Mouse (Mus musculus) ES-E14 (cell line): Measurements from ENCODE around the gene Ppp3ca.

Experiments used
- HCFC1 ChIP-seq: IDR thresholded peaks from 2 replicates; pipeline ENCODE4 v1.6.1; 2012; ENCODE audit warnings: low read length, inconsistent platforms, borderline replicate concordance; ENCODE audit not compliant: insufficient read depth
- MAFK ChIP-seq: IDR thresholded peaks from 2 replicates; pipeline ENCODE4 v1.6.1; 2014; ENCODE audit warnings: mild to moderate bottlenecking, low read depth, low read length, inconsistent platforms; ENCODE audit not compliant: insufficient read depth
- ZNF384 ChIP-seq: IDR thresholded peaks from 2 replicates; pipeline ENCODE4 v1.6.1; 2012; ENCODE audit warnings: low read depth, low read length, inconsistent platforms

GRCm38 (mm10) chr3:136830687-136831220 lies 160.8 kb downstream of the Ppp3ca start:
- TF ChIP-seq MAFK, result no peak
- TF ChIP-seq HCFC1, result no peak
- no peak for TF ChIP-seq ZNF384
